Mouse (Mus musculus): Measurements from ENCODE around the gene Anapc2. TPM values are rescaled to one million over a fixed set of nuclear protein-coding genes. Genes with fewer than 3 reads are reported as not detected.

The Anapc2 gene
- polyA plus RNA-seq, 1 experiment from 2014 or later, result 111 TPM

DNA sequence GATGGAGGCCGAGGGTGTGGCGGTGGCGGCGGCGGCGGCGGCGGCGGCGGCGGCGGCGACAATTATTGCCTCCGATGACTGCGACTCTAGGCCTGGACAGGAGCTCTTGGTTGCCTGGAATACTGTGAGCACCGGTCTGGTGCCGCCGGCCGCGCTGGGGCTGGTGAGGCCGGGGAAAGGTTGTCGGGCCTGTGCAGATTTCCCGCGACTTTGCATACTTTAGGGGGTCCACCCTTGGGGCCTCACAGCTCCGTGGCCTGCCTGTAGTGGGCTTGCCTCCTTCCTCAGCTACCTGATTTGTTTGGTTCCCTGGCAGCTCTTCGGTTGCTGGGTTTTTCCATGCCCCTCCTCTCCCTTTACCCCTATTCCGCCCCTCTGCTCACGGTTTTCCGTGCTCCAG is 237 bp downstream of the Anapc2 start:
- H3K4me1 ChIP-seq (ENCODE audit: control insufficient read depth, insufficient read depth, low read length), result peaks cover 18% of the 10 kb centered on the region
- no peaks in the 10 kb centered on the region for H3K9me3 ChIP-seq (ENCODE audit: control insufficient read depth, low read length)
- H3K4me2 ChIP-seq (replicated peaks; ENCODE audit: low read depth, low read length), result peak overlapping the region; percentile 85
- H3K4me3 ChIP-seq (ENCODE audit: low read length), result peak overlapping the region; percentile 93
- peaks cover 63% of the 10 kb centered on the region for H3K36me3 ChIP-seq (ENCODE audit: control insufficient read depth, insufficient read depth, low read length)
- H3K27me3 ChIP-seq (ENCODE audit: control insufficient read depth, insufficient read depth, low read length), result no peaks in the 10 kb centered on the region
- peak; percentile 71 for ATAC-seq (ENCODE audit: low FRiP score, low TSS enrichment)
- H3K9ac ChIP-seq (ENCODE audit: low read depth, low read length), result peak overlapping the region; percentile 88
- whole genome bisulfite sequencing, result under 1% methylated on average over 29 of the region's 29 CpGs
- H3K27ac ChIP-seq (ENCODE audit: low read depth, low read length), result no peak overlapping the region

DNA sequence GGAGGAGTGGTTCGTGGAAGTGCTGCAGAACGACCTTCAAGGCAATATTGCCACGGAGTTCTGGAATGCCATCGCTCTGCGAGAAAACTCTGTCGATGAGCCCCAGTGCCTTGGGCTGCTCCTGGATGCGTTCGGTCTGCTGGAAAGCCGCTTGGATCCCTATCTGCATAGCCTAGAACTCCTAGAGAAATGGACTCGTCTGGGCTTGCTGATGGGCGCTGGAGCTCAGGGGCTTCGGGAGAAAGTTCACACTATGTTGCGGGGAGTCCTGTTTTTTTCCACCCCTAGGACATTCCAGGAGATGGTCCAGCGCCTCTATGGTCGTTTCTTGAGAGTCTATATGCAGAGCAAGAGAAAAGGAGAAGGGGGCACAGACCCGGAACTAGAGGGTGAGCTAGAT is 732 bp downstream of the Anapc2 start:
- Histone ChIP-seq H3K4me2 (replicated peaks; ENCODE audit: low read depth, low read length) (peak overlapping the region; percentile 85), H3K9me3 (ENCODE audit: control insufficient read depth, low read length) (no peaks in the 10 kb centered on the region), H3K9ac (ENCODE audit: low read depth, low read length) (peak overlapping the region; percentile 88), H3K27me3 (ENCODE audit: control insufficient read depth, insufficient read depth, low read length) (no peaks in the 10 kb centered on the region), H3K4me3 (ENCODE audit: low read length) (peak overlapping the region; percentile 93), H3K4me1 (ENCODE audit: control insufficient read depth, insufficient read depth, low read length) (peaks cover 18% of the 10 kb centered on the region), H3K27ac (ENCODE audit: low read depth, low read length) (no peak overlapping the region), H3K36me3 (ENCODE audit: control insufficient read depth, insufficient read depth, low read length) (peaks cover 68% of the 10 kb centered on the region)
- WGBS, result 33% methylated on average over 16 of the region's 16 CpGs
- no peak for ATAC-seq (ENCODE audit: low FRiP score, low TSS enrichment)

DNA sequence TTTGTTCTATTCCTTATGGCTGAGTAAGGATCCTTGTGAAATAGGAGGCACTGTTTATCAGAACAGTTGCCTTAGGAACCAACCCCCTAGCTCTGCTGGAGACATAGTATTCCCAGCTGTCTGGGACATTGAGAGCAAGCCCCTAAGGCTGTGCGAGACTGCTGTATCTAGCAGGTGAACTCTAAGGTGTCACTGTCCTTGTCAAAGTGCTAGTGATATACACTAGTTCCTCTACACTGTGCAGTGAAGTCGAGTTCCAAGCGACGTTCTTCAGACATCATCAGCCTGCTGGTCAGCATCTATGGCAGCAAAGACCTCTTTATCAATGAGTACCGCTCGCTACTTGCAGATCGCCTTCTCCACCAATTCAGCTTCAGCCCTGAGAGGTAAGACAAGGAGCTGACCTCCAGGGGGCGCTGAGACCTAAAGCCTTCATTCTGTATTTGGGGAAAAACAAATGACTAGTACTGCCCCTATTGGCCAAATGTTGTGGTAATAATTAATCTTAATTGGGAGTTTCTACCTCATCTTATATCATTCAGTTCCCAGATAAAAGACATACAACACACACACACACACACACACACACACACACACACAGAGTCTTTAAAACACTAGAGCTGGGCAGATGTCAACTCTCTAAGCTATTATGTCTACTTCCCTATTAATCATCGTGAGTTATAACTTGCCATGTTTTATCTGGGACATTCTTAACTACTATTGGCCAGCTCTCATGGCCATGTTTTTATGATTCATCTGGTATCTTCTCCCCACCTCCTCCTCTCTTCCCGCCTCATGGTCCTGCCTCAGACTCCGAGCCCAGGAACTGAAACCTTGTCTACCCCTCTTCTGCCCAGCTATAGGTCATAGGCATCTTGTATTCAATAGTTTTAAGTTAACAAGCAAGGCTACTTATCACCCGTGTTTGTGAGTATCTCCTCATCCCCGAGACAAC is 6.9 kb downstream of the Anapc2 start:
- no peak for ATAC-seq (ENCODE audit: low FRiP score, low TSS enrichment)
- Histone ChIP-seq H3K9ac (ENCODE audit: low read depth, low read length) (no peak overlapping the region), H3K4me1 (ENCODE audit: control insufficient read depth, insufficient read depth, low read length) (no peaks in the 10 kb centered on the region), H3K4me2 (replicated peaks; ENCODE audit: low read depth, low read length) (no peak overlapping the region), H3K27ac (ENCODE audit: low read depth, low read length) (no peak overlapping the region), H3K9me3 (ENCODE audit: control insufficient read depth, low read length) (no peaks in the 10 kb centered on the region), H3K36me3 (ENCODE audit: control insufficient read depth, insufficient read depth, low read length) (peaks cover 88% of the 10 kb centered on the region), H3K4me3 (ENCODE audit: low read length) (no peak overlapping the region), H3K27me3 (ENCODE audit: control insufficient read depth, insufficient read depth, low read length) (no peaks in the 10 kb centered on the region)
- WGBS, result 68% methylated on average over 13 of the region's 13 CpGs

DNA sequence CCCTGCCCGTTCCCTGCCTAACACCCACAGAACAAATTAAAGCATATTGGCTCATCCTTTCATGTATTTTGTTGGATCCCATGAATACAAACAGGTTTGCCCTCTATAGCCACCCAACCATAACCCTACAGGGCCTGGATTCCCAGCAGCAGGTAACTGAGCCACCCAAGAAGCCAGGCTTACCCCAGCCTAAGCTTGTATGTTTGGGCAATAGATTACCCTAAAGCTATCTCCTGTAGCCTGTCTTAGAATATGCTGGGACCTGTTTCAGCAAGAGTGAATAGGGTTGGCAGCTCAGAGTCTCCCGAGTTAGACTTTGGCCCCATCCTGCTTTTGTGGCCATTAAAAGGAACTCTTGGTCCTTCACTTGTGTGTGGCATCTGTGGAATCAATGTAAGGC is 13.3 kb downstream of the Anapc2 start:
- Histone ChIP-seq H3K36me3 (ENCODE audit: control insufficient read depth, insufficient read depth, low read length) (peaks cover 47% of the 10 kb centered on the region), H3K4me3 (ENCODE audit: low read length) (no peak overlapping the region), H3K27ac (ENCODE audit: low read depth, low read length) (no peak overlapping the region), H3K27me3 (ENCODE audit: control insufficient read depth, insufficient read depth, low read length) (peaks cover 28% of the 10 kb centered on the region), H3K9me3 (ENCODE audit: control insufficient read depth, low read length) (no peaks in the 10 kb centered on the region), H3K9ac (ENCODE audit: low read depth, low read length) (no peak overlapping the region), H3K4me2 (replicated peaks; ENCODE audit: low read depth, low read length) (no peak overlapping the region), H3K4me1 (ENCODE audit: control insufficient read depth, insufficient read depth, low read length) (0 out of 2 replicates have a peak, but pooled peaks cover 2% of the 10 kb centered on the region)
- ATAC-seq (ENCODE audit: low FRiP score, low TSS enrichment), result no peak
- WGBS, result 94% methylated on average over 2 of the region's 2 CpGs

DNA sequence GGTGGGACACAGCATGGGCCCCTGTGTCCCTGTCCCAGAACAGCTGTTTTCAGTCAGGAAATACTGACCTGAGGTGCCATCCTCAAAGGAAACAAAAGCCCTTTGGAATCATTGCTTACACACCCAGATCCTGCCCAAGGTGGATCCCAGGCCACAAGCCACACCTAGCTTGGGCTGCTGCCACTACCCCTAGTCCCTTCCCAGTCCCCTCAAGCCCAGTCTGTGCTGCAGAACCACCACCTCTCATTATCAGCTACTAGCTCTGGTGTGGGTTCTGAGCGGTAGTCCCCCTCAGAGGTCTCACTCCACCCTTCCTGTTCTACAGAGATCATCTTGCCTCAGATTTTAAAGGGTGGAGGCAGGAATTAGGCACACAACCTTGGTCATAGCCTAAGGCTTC is 14.0 kb downstream of the Anapc2 start:
- no peaks in the 10 kb centered on the region for H3K9me3 ChIP-seq (ENCODE audit: control insufficient read depth, low read length)
- H3K27me3 ChIP-seq (ENCODE audit: control insufficient read depth, insufficient read depth, low read length), result peaks cover 35% of the 10 kb centered on the region
- no peak overlapping the region for H3K27ac ChIP-seq (ENCODE audit: low read depth, low read length)
- ATAC-seq (ENCODE audit: low FRiP score, low TSS enrichment), result no peak
- 0 out of 2 replicates have a peak, but pooled peaks cover 2% of the 10 kb centered on the region for H3K4me1 ChIP-seq (ENCODE audit: control insufficient read depth, insufficient read depth, low read length)
- no peak overlapping the region for H3K4me2 ChIP-seq (replicated peaks; ENCODE audit: low read depth, low read length)
- 79% methylated on average over 1 of the region's 1 CpGs for WGBS
- no peak overlapping the region for H3K9ac ChIP-seq (ENCODE audit: low read depth, low read length)
- H3K4me3 ChIP-seq (ENCODE audit: low read length), result no peak overlapping the region
- H3K36me3 ChIP-seq (ENCODE audit: control insufficient read depth, insufficient read depth, low read length), result peaks cover 40% of the 10 kb centered on the region

DNA sequence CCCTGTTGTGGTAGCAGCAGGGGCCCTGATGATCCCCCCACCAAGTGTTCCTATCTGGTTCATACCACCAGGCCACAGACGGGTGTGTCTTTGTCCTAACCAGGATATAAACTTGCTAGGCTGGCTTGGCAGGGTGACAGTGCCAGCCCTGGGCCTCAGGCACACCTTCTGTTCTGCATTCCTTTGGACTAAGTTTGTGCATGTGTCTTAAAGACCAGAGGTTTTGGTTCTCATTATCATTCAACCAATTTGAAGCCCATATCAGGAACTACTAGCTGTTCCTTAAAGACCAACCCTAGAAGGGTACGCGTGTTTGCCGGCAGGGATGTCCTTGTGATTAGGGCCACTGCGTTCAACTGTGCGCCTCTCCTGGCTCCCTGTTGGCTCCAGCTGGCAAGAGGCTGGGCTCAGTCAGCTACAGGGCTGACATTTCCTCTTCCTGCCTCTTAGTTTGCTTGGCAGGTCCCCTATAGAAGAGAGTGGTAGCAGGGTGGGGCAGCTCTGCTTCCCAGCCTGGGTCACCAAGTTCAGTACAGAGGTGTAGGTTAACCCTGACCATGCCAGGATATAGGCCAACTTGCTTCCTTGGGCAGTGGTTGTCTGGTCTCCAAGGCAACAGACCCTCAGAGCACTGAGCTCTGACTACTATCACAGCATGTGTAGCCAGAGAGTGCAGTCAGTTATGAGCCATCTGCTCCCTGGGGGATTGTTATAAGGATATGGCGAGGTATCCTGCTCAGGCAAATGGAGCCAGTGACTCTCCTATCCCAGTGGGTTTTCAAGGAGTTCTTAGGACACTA is 14.8 kb downstream of the Anapc2 start:
- Histone ChIP-seq H3K27me3 (ENCODE audit: control insufficient read depth, insufficient read depth, low read length) (peaks cover 43% of the 10 kb centered on the region), H3K9ac (ENCODE audit: low read depth, low read length) (no peak overlapping the region), H3K36me3 (ENCODE audit: control insufficient read depth, insufficient read depth, low read length) (peaks cover 36% of the 10 kb centered on the region), H3K9me3 (ENCODE audit: control insufficient read depth, low read length) (no peaks in the 10 kb centered on the region), H3K27ac (ENCODE audit: low read depth, low read length) (no peak overlapping the region), H3K4me3 (ENCODE audit: low read length) (no peak overlapping the region), H3K4me1 (ENCODE audit: control insufficient read depth, insufficient read depth, low read length) (0 out of 2 replicates have a peak, but pooled peaks cover 2% of the 10 kb centered on the region), H3K4me2 (replicated peaks; ENCODE audit: low read depth, low read length) (no peak overlapping the region)
- WGBS, result 58% methylated on average over 7 of the region's 7 CpGs
- no peak for ATAC-seq (ENCODE audit: low FRiP score, low TSS enrichment)

DNA sequence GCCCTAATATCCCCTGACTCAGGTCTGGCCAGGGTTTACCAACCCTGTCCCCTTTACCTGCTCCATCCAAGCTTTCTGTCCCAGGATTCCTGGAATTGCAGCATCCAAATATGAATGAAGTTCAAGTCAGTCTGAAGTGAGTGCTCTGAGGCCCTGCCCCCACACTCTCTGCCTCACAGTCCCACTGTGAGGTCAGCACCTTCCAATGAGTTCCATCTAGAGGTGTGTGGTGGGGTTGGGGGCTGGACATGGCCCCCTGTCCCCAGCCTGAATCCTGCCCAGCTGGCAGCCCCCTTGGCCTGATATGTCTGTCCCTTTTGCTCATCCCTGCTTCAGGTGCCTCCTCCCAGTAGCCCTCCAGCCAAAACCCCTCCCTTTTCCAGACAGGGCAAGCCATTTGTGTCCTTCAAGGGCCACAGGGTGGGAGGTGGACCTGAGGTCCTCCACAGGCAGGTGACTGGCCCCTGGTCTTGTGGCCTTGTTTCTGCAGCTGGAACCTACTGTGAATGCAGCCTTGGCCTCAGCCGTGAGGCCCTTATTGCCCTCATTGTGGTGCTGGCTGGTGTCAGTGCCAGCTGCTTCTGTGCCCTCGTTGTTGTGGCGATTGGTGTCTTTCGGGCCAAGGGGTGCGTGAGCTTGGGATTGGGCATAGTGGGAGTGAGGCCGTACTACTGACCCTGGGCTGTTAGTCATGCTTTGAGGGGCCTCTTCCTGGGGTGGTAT is 15.8 kb downstream of the Anapc2 start, which contains the start of gene Tmem210:
Gene Tmem210, plus strand, starts transcription at position 219 of the 723 bp plus-strand sequence.
- Histone ChIP-seq H3K27me3 (ENCODE audit: control insufficient read depth, insufficient read depth, low read length) (peaks cover 51% of the 10 kb centered on the region), H3K27ac (ENCODE audit: low read depth, low read length) (no peak within 1 kb of the TSS), H3K36me3 (ENCODE audit: control insufficient read depth, insufficient read depth, low read length) (peaks cover 26% of the 10 kb centered on the region), H3K9ac (ENCODE audit: low read depth, low read length) (no peak within 1 kb of the TSS), H3K4me1 (ENCODE audit: control insufficient read depth, insufficient read depth, low read length) (peaks cover 10% of the 10 kb centered on the region; the same call in 1 of the 2 replicates), H3K4me2 (replicated peaks; ENCODE audit: low read depth, low read length) (no peak within 1 kb of the TSS), H3K9me3 (ENCODE audit: control insufficient read depth, low read length) (no peaks in the 10 kb centered on the region), H3K4me3 (ENCODE audit: low read length) (no peak within 1 kb of the TSS)
- 82% methylated on average over 6 of the region's 6 CpGs for WGBS
- no peak for ATAC-seq (ENCODE audit: low FRiP score, low TSS enrichment)

DNA sequence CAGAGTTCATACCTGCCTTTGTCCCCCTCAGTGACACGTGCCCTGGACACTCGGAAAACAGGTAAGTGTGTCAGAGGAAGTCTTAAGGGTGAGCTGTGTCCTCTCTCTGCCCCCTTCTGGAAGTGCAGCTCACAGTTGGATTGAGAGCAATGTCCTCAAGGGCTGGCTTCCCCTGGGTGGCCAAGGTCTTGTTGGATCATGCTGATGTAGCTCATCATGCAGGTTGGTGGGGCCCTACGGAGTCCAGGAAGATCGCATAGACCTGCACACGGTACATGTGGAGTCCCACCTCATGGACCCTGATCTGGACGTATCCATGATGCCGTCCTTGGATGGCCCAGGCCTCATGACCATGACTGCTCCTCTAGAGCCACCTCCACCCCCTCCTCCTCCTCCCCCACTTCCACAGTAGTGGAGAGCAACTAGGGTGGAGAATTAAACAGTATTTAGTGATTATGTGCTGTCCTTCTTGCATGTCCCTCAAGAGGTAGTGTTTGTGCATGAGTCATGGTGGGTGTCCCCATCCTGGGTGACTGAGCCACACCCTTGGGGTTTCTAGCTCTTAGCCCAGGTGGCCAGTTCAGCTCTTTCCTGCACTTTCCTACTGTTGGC is 16.6 kb downstream of the Anapc2 start:
- peaks cover 56% of the 10 kb centered on the region for H3K27me3 ChIP-seq (ENCODE audit: control insufficient read depth, insufficient read depth, low read length)
- H3K9me3 ChIP-seq (ENCODE audit: control insufficient read depth, low read length), result no peaks in the 10 kb centered on the region
- no peak overlapping the region for H3K4me2 ChIP-seq (replicated peaks; ENCODE audit: low read depth, low read length)
- peaks cover 21% of the 10 kb centered on the region for H3K36me3 ChIP-seq (ENCODE audit: control insufficient read depth, insufficient read depth, low read length)
- ATAC-seq (ENCODE audit: low FRiP score, low TSS enrichment), result no peak
- H3K4me1 ChIP-seq (ENCODE audit: control insufficient read depth, insufficient read depth, low read length), result peaks cover 10% of the 10 kb centered on the region; the same call in 1 of the 2 replicates
- no peak overlapping the region for H3K9ac ChIP-seq (ENCODE audit: low read depth, low read length)
- no peak overlapping the region for H3K4me3 ChIP-seq (ENCODE audit: low read length)
- 82% methylated on average over 7 of the region's 7 CpGs for WGBS
- H3K27ac ChIP-seq (ENCODE audit: low read depth, low read length), result no peak overlapping the region
